Mouse (Mus musculus): ENCODE data around the gene Mmp23. TPM values are rescaled to one million over a fixed set of nuclear protein-coding genes. Genes with fewer than 3 reads are reported as not detected.
A peak's percentile ranks its signal among the peaks of the same experiment; 100 is the strongest.
"Not testable (repeated sequence)": the region's sequence is repeated elsewhere in the genome, so short reads cannot be mapped to it uniquely, and the experiment has no call there.

Gene Mmp23
- polyA plus RNA-seq, 1 experiment from 2014 or later = 3.1 TPM

DNA sequence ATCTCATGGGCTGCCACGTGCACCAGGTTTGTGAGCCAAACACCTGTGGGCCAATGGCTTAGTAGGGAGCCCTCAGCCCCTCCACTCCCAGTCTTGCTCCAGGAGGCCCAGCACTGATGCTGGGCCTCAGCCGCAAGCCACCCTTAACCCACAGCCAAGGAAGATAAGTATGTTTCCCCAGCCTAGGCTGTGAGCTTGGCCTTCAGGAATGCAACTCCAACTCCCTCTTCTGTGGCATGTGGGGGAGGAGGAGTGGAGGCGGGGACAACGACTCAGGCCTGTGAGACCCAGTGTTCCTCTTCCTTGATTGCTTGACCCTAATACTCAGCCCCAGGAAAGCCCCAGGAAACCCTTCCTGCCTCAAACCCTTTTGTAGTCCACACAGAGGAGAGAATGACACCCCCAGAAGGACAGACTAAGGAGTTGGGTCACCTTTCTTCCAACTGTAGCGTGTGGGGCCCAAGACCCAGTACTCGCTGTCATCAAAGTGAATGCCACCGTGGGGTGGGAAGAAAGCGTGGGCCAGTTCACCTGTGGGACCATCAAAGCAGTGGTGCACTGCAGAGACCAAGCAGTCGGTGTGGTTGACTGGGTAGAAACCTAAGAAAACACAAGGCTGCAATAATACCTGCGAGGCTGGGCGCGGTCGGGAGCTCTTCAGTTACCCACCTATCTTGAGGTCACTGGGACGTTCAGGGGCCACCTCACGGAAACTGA, 1.5 kb downstream of the Mmp23 start:
- no peak overlapping the region for H3K27ac ChIP-seq (ENCODE audit: low read depth, low read length)
- H3K4me3 ChIP-seq (ENCODE audit: low read depth, low read length) = no peak overlapping the region
- ATAC-seq (ENCODE audit: low FRiP score) (no peak), DNase-seq (ENCODE audit: low spot score) (peak; percentile 4)
- 65% methylated on average over 15 of the region's 15 CpGs for WGBS
- H3K4me2 ChIP-seq (replicated peaks; ENCODE audit: low read depth, low read length) = no peak overlapping the region
- H3K4me1 ChIP-seq (replicated peaks; ENCODE audit: control insufficient read depth, insufficient read depth, low read length) = peaks cover 14% of the 10 kb centered on the region
- H3K27me3 ChIP-seq (ENCODE audit: control insufficient read depth, insufficient read depth, low read length) = peaks cover 50% of the 10 kb centered on the region
- H3K36me3 ChIP-seq (ENCODE audit: control insufficient read depth, insufficient read depth, low read length) = peaks cover 7% of the 10 kb centered on the region
- no peaks in the 10 kb centered on the region for H3K9me3 ChIP-seq (ENCODE audit: control insufficient read depth, low read length)
- H3K9ac ChIP-seq (ENCODE audit: low read depth, low read length) = no peak overlapping the region

DNA sequence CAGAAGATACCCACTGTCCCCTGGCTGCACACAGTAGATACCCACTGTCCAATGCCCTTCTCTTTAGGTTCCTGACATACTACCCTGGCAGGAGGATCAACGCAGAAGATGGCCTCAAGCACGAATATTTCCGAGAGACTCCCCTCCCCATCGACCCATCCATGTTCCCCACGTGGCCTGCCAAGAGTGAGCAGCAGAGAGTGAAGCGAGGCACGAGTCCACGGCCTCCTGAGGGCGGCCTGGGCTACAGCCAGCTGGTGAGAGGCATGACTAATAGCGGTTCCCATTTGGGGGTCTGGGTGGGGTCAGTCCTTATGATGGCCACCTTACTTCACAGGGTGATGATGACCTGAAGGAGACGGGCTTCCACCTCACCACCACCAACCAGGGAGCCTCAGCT, 3.8 kb downstream of the Mmp23 start:
- no peak for DNase-seq (ENCODE audit: low spot score)
- Histone ChIP-seq H3K4me2 (replicated peaks; ENCODE audit: low read depth, low read length) (no peak overlapping the region), H3K27ac (ENCODE audit: low read depth, low read length) (no peak overlapping the region), H3K36me3 (ENCODE audit: control insufficient read depth, insufficient read depth, low read length) (peaks cover 10% of the 10 kb centered on the region), H3K9ac (ENCODE audit: low read depth, low read length) (no peak overlapping the region), H3K4me3 (ENCODE audit: low read depth, low read length) (no peak overlapping the region), H3K9me3 (ENCODE audit: control insufficient read depth, low read length) (no peaks in the 10 kb centered on the region), H3K27me3 (ENCODE audit: control insufficient read depth, insufficient read depth, low read length) (peaks cover 33% of the 10 kb centered on the region), H3K4me1 (replicated peaks; ENCODE audit: control insufficient read depth, insufficient read depth, low read length) (peaks cover 5% of the 10 kb centered on the region)
- WGBS = 94% methylated on average over 11 of the region's 11 CpGs
- ATAC-seq (ENCODE audit: low FRiP score) = no peak

DNA sequence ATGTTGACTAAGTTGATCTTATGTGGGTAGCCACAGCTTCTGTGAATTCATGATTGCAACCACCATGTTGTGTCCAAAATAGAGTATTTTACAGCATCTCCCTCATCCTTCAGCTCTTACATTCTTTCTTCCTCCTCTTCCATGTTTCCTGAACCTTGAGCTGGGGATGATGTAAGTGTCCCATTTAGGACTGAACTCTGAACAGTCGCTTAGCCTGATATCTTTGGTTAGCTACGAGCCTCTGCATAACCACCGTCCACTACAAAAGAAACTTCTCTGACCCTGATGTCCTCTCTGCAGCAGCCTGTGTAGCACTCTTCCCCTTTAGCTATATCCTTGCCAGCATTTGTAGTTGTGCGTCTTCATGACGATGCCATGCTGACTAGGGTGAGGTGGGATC, 7.5 kb downstream of the Mmp23 start:
- H3K9ac ChIP-seq (ENCODE audit: low read depth, low read length) = no peak overlapping the region
- H3K4me2 ChIP-seq (replicated peaks; ENCODE audit: low read depth, low read length) = no peak overlapping the region
- 96% methylated on average over 5 of the region's 5 CpGs for WGBS
- H3K9me3 ChIP-seq (ENCODE audit: control insufficient read depth, low read length) = no peaks in the 10 kb centered on the region
- ATAC-seq (ENCODE audit: low FRiP score) (no peak), DNase-seq (ENCODE audit: low spot score) (no peak)
- no peaks in the 10 kb centered on the region for H3K4me1 ChIP-seq (replicated peaks; ENCODE audit: control insufficient read depth, insufficient read depth, low read length)
- H3K4me3 ChIP-seq (ENCODE audit: low read depth, low read length) = no peak overlapping the region
- H3K36me3 ChIP-seq (ENCODE audit: control insufficient read depth, insufficient read depth, low read length) = peaks cover 12% of the 10 kb centered on the region
- H3K27me3 ChIP-seq (ENCODE audit: control insufficient read depth, insufficient read depth, low read length) = no peaks in the 10 kb centered on the region
- H3K27ac ChIP-seq (ENCODE audit: low read depth, low read length) = no peak overlapping the region

DNA sequence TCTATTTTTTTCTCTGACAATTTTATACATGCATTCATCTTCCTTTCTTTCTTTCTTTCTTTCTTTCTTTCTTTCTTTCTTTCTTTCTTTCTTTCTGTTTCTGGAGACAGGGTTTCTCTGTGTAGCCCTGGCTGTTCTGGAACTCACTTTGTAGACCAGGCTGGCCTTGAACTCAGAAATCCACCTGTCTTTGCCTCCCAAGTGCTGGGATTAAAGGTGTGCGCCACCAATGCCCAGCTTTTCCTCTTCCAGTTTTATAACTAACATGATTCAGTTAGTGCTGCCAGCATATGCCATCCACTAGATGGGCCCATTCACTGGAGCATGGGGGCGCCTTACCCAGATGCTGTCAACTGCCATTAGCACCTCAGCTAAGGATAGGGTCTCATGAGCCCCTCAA, 7.9 kb downstream of the Mmp23 start, which contains the start of gene Gm10563:
Gm10563 (minus strand) TSS at position 101 of the 400 bp plus-strand sequence.
- H3K4me2 ChIP-seq (replicated peaks; ENCODE audit: low read depth, low read length) = not testable (repeated sequence)
- 100% methylated on average over 2 of the region's 2 CpGs for WGBS
- H3K36me3 ChIP-seq (ENCODE audit: control insufficient read depth, insufficient read depth, low read length) = peaks cover 16% of the 10 kb centered on the region

DNA sequence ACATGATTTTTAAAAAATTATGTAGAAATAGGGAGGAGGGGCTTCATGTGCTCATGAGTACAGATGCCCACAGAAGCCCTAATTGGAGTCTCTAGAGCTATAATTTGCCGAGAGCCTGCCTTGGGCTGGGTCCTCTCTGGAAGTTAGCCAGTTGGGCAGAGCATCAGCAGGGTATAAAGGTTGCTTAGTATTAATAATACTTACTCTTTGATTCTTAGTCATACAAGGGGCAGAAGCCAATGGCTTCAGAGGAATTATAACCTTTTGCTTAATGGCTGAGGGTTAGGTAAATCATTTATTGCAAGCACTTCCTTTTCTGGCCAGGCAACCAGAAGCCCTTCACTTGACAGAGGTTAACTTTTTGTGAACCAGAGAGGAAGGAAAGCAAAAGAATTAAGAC, 9.7 kb downstream of the Mmp23 start:
- Histone ChIP-seq H3K9ac (ENCODE audit: low read depth, low read length) (no peak overlapping the region), H3K4me1 (replicated peaks; ENCODE audit: control insufficient read depth, insufficient read depth, low read length) (no peaks in the 10 kb centered on the region), H3K4me3 (ENCODE audit: low read depth, low read length) (no peak overlapping the region), H3K36me3 (ENCODE audit: control insufficient read depth, insufficient read depth, low read length) (peaks cover 16% of the 10 kb centered on the region), H3K9me3 (ENCODE audit: control insufficient read depth, low read length) (no peaks in the 10 kb centered on the region), H3K27ac (ENCODE audit: low read depth, low read length) (no peak overlapping the region), H3K27me3 (ENCODE audit: control insufficient read depth, insufficient read depth, low read length) (no peaks in the 10 kb centered on the region), H3K4me2 (replicated peaks; ENCODE audit: low read depth, low read length) (no peak overlapping the region)
- WGBS = 97% methylated on average over 1 of the region's 1 CpGs
- ATAC-seq (ENCODE audit: low FRiP score) (no peak), DNase-seq (ENCODE audit: low spot score) (no peak)

More for the DNA sequence above, 7.9 kb downstream of the Mmp23 start, which contains the start of gene Gm10563:
- not testable (repeated sequence) for ATAC-seq (ENCODE audit: low FRiP score); H3K27me3 ChIP-seq (ENCODE audit: control insufficient read depth, insufficient read depth, low read length); H3K9ac ChIP-seq (ENCODE audit: low read depth, low read length); H3K27ac ChIP-seq (ENCODE audit: low read depth, low read length); H3K4me3 ChIP-seq (ENCODE audit: low read depth, low read length); H3K4me1 ChIP-seq (replicated peaks; ENCODE audit: control insufficient read depth, insufficient read depth, low read length); DNase-seq (ENCODE audit: low spot score); H3K9me3 ChIP-seq (ENCODE audit: control insufficient read depth, low read length)

DNA sequence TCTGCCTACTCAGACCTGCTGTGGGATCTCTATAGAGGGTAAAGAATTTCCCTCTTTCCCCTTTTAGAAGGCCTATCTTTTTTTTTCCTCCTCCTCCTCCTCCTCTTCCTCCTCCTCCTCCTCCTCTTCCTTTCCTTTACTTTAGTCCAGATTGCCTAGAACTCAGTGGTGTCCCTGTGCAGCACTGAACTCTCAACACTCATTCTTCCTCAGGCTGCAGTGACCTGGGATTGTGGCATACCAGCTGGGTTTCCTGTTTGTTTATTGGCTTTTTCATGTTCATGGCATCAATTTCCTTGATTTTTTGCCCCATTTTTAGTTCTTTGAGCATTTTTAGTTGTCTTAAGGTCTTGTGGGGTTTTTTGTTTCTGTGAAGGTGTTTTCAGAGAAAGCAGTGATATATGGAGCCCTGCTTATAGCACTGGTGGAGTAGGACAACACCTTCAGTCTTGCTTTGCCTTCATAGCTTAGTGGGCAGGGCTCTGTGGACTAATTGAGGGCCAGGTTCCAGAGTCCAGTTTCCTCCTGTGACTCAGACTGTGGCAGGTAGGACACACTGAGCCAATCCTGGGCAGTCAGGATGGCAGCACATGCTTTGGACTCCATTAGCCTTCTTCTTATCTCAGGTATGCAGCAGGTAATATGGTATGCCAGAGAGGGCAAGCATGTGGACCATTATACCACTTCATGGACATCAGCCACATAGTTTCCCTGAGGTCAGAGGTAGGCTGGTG, 17.3 kb downstream of the Mmp23 start:
- no peaks in the 10 kb centered on the region for H3K27me3 ChIP-seq (ENCODE audit: control insufficient read depth, insufficient read depth, low read length)
- ATAC-seq (ENCODE audit: low FRiP score) = no peak
- no peaks in the 10 kb centered on the region for H3K9me3 ChIP-seq (ENCODE audit: control insufficient read depth, low read length)
- no peak overlapping the region for H3K4me2 ChIP-seq (replicated peaks; ENCODE audit: low read depth, low read length)
- H3K9ac ChIP-seq (ENCODE audit: low read depth, low read length) = no peak overlapping the region
- peaks cover 24% of the 10 kb centered on the region for H3K36me3 ChIP-seq (ENCODE audit: control insufficient read depth, insufficient read depth, low read length)
- no peak for DNase-seq (ENCODE audit: low spot score)
- H3K4me1 ChIP-seq (replicated peaks; ENCODE audit: control insufficient read depth, insufficient read depth, low read length) = no peaks in the 10 kb centered on the region
- H3K27ac ChIP-seq (ENCODE audit: low read depth, low read length) = no peak overlapping the region
- H3K4me3 ChIP-seq (ENCODE audit: low read depth, low read length) = no peak overlapping the region

DNA sequence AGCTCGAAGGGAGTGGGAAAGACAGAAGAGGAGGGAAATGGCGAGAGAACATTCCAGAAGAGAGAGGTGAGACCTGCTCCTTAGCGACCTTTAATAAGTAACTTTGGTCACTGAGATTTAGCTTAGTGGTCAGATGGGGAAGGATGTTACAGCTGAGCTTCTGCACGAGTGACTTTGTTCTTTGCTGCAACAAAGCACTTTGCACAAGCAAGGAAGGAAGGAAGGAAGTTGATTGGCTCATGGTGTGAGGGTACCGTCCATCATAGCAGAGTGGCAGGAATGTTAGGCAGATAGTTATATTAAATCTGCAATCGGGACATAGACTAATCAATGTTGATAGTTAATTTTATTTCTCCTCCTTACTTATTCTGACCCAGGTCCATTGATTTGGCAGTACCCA, 22.9 kb downstream of the Mmp23 start:
- Histone ChIP-seq H3K4me3 (ENCODE audit: low read depth, low read length) (no peak overlapping the region), H3K27ac (ENCODE audit: low read depth, low read length) (no peak overlapping the region), H3K36me3 (ENCODE audit: control insufficient read depth, insufficient read depth, low read length) (peaks cover 19% of the 10 kb centered on the region), H3K9me3 (ENCODE audit: control insufficient read depth, low read length) (no peaks in the 10 kb centered on the region), H3K27me3 (ENCODE audit: control insufficient read depth, insufficient read depth, low read length) (no peaks in the 10 kb centered on the region), H3K4me1 (replicated peaks; ENCODE audit: control insufficient read depth, insufficient read depth, low read length) (no peaks in the 10 kb centered on the region), H3K9ac (ENCODE audit: low read depth, low read length) (no peak overlapping the region), H3K4me2 (replicated peaks; ENCODE audit: low read depth, low read length) (no peak overlapping the region)
- no peak for ATAC-seq (ENCODE audit: low FRiP score)
- WGBS = 88% methylated on average over 6 of the region's 6 CpGs
- no peak for DNase-seq (ENCODE audit: low spot score)

DNA sequence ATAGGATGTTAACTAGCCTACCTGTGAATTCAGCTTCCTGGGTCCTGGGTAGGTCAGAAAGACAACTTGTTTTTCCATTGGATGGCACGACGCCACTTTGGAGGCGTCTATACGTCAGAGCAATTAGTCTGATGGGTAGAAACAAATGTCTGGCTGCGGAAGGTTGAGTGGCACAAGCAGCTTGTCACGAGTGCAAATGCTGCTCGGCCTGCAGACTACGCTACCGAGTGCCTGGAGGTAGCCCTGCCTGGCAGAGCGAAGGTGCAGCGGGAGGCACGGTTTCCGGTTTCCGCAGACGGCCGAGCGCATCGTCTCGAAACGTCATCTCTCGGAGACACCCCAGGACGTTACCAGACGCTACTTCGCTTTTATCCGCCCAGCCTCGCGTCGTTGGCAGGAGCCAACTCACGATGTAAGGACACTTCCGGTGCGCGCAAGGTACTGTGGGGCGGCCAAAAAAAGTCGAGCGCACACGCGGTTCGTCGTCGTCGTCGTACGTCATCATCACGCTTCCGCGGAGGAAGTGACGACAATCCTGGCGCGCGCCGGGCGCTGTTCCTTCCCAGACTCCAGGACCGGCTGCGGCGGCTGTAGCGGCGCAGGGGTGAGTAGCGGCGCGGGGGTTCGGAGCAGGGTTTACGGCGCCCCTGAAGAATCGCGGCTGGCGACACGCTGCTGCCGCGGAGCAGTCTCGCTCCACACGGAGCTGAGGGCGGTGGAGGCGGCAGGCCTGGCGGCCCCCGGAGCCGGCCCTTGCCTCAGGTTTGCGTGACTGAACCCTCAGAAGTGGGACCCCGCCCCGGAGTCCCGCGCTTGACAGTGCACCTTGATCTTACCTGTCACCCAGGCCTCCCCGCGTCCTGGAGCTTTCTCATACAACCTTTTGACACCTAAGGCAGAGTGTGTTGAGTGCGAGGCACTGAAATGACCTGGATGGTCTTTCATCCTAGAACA, 28.6 kb downstream of the Mmp23 start, which contains the start of gene Cdk11b:
Cdk11b (plus strand) TSS at position 517 of the 954 bp plus-strand sequence.
- H3K36me3 ChIP-seq (ENCODE audit: control insufficient read depth, insufficient read depth, low read length) = no peaks in the 10 kb centered on the region
- under 1% methylated on average over 80 of the region's 84 CpGs for WGBS

More for the DNA sequence above, 28.6 kb downstream of the Mmp23 start, which contains the start of gene Cdk11b:
- DNase-seq (ENCODE audit: low spot score) = peak; percentile 98
- Histone ChIP-seq H3K9me3 (ENCODE audit: control insufficient read depth, low read length) (no peaks in the 10 kb centered on the region), H3K27ac (ENCODE audit: low read depth, low read length) (peak within 1 kb of the TSS; percentile 78), H3K27me3 (ENCODE audit: control insufficient read depth, insufficient read depth, low read length) (no peaks in the 10 kb centered on the region), H3K4me3 (ENCODE audit: low read depth, low read length) (peak within 1 kb of the TSS; percentile 96), H3K9ac (ENCODE audit: low read depth, low read length) (peak within 1 kb of the TSS; percentile 88), H3K4me2 (replicated peaks; ENCODE audit: low read depth, low read length) (peak within 1 kb of the TSS; percentile 75), H3K4me1 (replicated peaks; ENCODE audit: control insufficient read depth, insufficient read depth, low read length) (no peaks in the 10 kb centered on the region)
- peak; percentile 100 for ATAC-seq (ENCODE audit: low FRiP score)
